Mouse (Mus musculus) small intestine, adult 2 months (tissue): ENCODE measurements around the gene Ing3.

Source experiments
- CTCF ChIP-seq: fragments of 200-500 bp; IDR thresholded peaks from 2 replicates; pipeline ENCODE4 v1.5.1; 2012; ENCODE audit warnings: low read depth, mild to moderate bottlenecking, control low read depth, inconsistent platforms, low read length, moderate library complexity, mixed read lengths; ENCODE audit not compliant: insufficient replicate concordance, insufficient read length; ENCODE audit errors: extremely low read depth
- POLR2A ChIP-seq: fragments of 200-500 bp; IDR thresholded peaks from 2 replicates; pipeline ENCODE4 v1.6.1; 2012; ENCODE audit warnings: low read depth, mild to moderate bottlenecking, control low read depth, inconsistent platforms, low read length, moderate library complexity

- TF ChIP-seq POLR2A (no peak), CTCF (no peak)
Observed at GRCm38 (mm10) chr6:22014291-22014911, 65.0 kb downstream of the Ing3 start.
